Mouse (Mus musculus): Measurements from ENCODE around the gene Stard3.

DNA sequence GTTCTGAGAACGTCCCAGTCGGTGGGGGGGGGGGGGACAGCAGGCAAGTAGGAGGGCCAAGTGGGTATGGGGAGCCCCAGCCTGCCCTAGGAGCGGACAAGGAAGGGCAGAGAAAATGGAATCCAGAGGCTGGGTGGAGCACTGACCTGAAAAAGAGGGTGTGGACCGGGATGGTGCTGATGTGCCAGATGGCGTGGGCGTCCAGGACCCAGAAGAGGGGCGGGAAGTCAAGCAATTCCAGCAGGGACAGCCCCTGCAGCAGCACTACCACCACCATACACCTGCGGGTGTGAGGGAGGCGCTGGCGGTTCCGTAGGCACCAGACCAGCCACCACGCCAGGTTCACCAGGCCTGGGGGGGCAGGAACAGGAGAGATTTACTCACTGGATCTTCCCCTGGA is 32.0 kb downstream of the Stard3 start:
- TF ChIP-seq CTCF (IDR thresholded peaks at IDR 0.05; ENCODE audit: borderline replicate concordance, insufficient read depth, low read length) (no peak), POLR2A (IDR thresholded peaks at IDR 0.05; ENCODE audit: low read depth, low read length) (no peak)
